Mouse (Mus musculus) liver, embryonic 16.5 days (tissue): ENCODE measurements around the gene Eri3. TPM values are rescaled to one million over a fixed set of nuclear protein-coding genes. Genes with fewer than 3 reads are reported as not detected.
A peak's percentile ranks its signal among the peaks of the same experiment; 100 is the strongest.

ENCODE experiments used
- ATAC-seq: fragments of 200-750 bp; cut with Nextera tagmentation; 2 replicates; pipeline ENCODE4 v1.8.0; 2017; ENCODE audit warnings: low read depth, mild to moderate bottlenecking, moderate number of reproducible peaks, moderate library complexity
- H3K27ac ChIP-seq: fragments of 300-500 bp; sonication (generic); 2 replicates; pipeline ENCODE4 v1.5.1; 2014; ENCODE audit warnings: mild to moderate bottlenecking, low read length
- H3K27me3 ChIP-seq: fragments of 300-500 bp; sonication (generic); 2 replicates; pipeline ENCODE4 v1.6.1; 2014; ENCODE audit warnings: low read depth, low read length, mixed read lengths; ENCODE audit not compliant: control insufficient read depth, insufficient read depth
- H3K36me3 ChIP-seq: fragments of 300-500 bp; sonication (generic); 2 replicates; pipeline ENCODE4 v1.6.1; 2014; ENCODE audit warnings: mild to moderate bottlenecking; ENCODE audit not compliant: control insufficient read depth, insufficient read depth
- H3K4me1 ChIP-seq: fragments of 300-500 bp; sonication (generic); 2 replicates; pipeline ENCODE4 v1.6.1; 2014; ENCODE audit warnings: low read depth, low read length, mixed read lengths; ENCODE audit not compliant: control insufficient read depth
- H3K4me2 ChIP-seq: fragments of 300-500 bp; sonication (generic); 2 replicates; pipeline ENCODE4 v1.6.1; 2014; ENCODE audit warnings: low read depth, low read length, mixed read lengths
- H3K4me3 ChIP-seq: fragments of 300-500 bp; sonication (generic); 2 replicates; pipeline ENCODE4 v1.5.1; 2014; ENCODE audit warnings: low read depth, mild to moderate bottlenecking, low read length
- H3K9ac ChIP-seq: fragments of 300-500 bp; sonication (generic); 2 replicates; pipeline ENCODE4 v1.6.1; 2014; ENCODE audit warnings: low read depth, low read length
- H3K9me3 ChIP-seq: fragments of 300-500 bp; sonication (generic); replicated peaks from 2 replicates; pipeline ENCODE4 v1.6.1; 2016; ENCODE audit warnings: low read length; ENCODE audit not compliant: control insufficient read depth
- WGBS: fragments of 180-500 bp; shearing (Covaris S2); extraction: QIAGEN DNeasy Blood & Tissue Kit; methylation state at CpG from one replicate; pipeline ENCODE4 v1.1.7; 2014; ENCODE audit not compliant: insufficient replicate concordance; 5-methylcytosine and 5-hydroxymethylcytosine counted together
- polyA plus RNA-seq: library from polyadenylated mRNA; unstranded; fragments of >200 nt; fragmentation: Nextera tagmentation; extraction: Ambion mirVana; gene quantifications from 2 replicates; pipeline ENCODE4 v1.2.1, GENCODE M21; 2015

Eri3 gene
- polyA plus RNA-seq, 1 experiment from 2014 or later: 26.8 TPM

- H3K4me2 ChIP-seq: no peak overlapping the region
- no peak for ATAC-seq
- 83% methylated on average over 9 of the region's 9 CpGs for WGBS
- H3K9me3 ChIP-seq: no peaks in the 10 kb centered on the region
- H3K36me3 ChIP-seq: no peaks in the 10 kb centered on the region; the same call in 1 of the 2 replicates
- H3K27ac ChIP-seq: no peak overlapping the region
- H3K4me1 ChIP-seq: peaks cover 27% of the 10 kb centered on the region
- H3K4me3 ChIP-seq: no peak overlapping the region
- H3K9ac ChIP-seq: no peak overlapping the region
- H3K27me3 ChIP-seq: no peaks in the 10 kb centered on the region
Measured at GRCm38 (mm10) chr4:117608265-117608664, 58.1 kb downstream of the Eri3 start.

DNA sequence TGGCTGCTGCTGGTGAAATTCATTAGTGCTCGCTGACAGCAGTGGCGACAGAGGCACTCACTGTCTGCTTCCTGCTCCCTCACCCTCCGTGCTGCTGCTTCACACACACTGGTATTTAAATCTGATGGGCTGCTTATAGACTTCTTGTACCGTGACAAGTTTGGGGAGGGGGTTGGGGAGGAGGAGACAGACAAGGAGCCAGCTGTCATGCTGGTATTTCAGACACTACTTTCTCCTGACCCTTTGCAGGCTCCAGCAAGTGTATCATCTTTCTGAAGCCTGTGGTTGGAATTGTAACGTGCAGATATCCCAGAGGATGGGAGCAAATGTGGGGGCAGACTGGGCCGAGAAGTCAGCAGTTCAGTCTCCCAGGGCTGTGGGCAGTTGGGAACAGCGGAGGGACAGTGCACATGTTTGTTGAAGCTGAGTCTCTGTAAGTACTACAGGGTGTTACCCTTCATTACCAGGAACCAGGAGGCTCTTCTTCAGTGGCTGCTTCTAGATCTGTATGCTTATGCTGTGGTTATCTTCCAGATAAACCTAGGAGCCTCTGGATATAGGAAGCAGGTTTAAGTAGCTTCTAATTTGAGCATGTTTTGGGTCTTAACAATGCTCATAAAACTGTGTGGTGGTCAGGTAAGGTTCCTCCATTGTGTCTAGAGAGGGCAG, 59.3 kb downstream of the Eri3 start:
- Histone ChIP-seq H3K9me3 (no peaks in the 10 kb centered on the region), H3K4me2 (no peak overlapping the region), H3K4me1 (peaks cover 27% of the 10 kb centered on the region), H3K36me3 (no peaks in the 10 kb centered on the region; the same call in 1 of the 2 replicates), H3K4me3 (no peak overlapping the region), H3K9ac (no peak overlapping the region), H3K27ac (no peak overlapping the region), H3K27me3 (no peaks in the 10 kb centered on the region)
- no peak for ATAC-seq
- 63% methylated on average over 7 of the region's 7 CpGs for WGBS

DNA sequence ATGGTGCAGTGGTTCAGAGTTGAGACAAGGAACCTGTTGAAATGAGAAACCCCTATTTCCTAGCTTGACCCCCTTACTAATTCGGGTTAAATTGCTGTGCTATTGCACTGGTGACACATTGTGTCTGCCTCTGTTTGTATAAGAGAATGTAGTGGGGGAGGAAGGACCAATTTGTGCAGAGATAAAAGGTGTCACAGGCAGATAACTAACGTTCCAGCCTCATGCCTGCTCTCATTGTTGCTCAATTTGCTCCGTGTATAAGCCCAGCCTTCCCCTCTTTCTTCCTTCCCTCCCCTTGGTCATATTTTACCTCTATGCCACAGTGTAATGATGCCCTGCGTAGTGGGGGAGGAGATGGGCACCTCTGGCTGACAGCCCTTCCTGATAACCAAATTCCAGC, 61.2 kb downstream of the Eri3 start:
- H3K4me1 ChIP-seq: peaks cover 24% of the 10 kb centered on the region

GRCm38 (mm10) chr4:117611814-117612213, 61.6 kb downstream of the Eri3 start:
- H3K9ac ChIP-seq: no peak overlapping the region
- H3K27me3 ChIP-seq: no peaks in the 10 kb centered on the region
- no peaks in the 10 kb centered on the region for H3K9me3 ChIP-seq
- H3K36me3 ChIP-seq: no peaks in the 10 kb centered on the region; the same call in 1 of the 2 replicates
- peaks cover 24% of the 10 kb centered on the region for H3K4me1 ChIP-seq
- no peak overlapping the region for H3K4me3 ChIP-seq
- WGBS: 25% methylated on average over 2 of the region's 2 CpGs
- H3K27ac ChIP-seq: peak overlapping the region; percentile 21; the same call in 1 of the 2 replicates
- ATAC-seq: peak; percentile 42
- 0 out of 2 replicates have a peak overlapping the region, but pooled peaks have one; percentile 10 for H3K4me2 ChIP-seq

More for the DNA sequence above, 61.2 kb downstream of the Eri3 start:
- 16% methylated on average over 4 of the region's 4 CpGs for WGBS
- H3K36me3 ChIP-seq: no peaks in the 10 kb centered on the region; the same call in 1 of the 2 replicates
- no peak overlapping the region for H3K9ac ChIP-seq
- no peaks in the 10 kb centered on the region for H3K9me3 ChIP-seq
- peak; percentile 72 for ATAC-seq
- H3K4me2 ChIP-seq: 0 out of 2 replicates have a peak overlapping the region, but pooled peaks have one; percentile 10
- no peaks in the 10 kb centered on the region for H3K27me3 ChIP-seq
- H3K27ac ChIP-seq: peak overlapping the region; percentile 21; the same call in 1 of the 2 replicates
- no peak overlapping the region for H3K4me3 ChIP-seq

GRCm38 (mm10) chr4:117612713-117613112, 62.5 kb downstream of the Eri3 start:
- peak; percentile 48 for ATAC-seq
- Histone ChIP-seq H3K4me1 (peaks cover 24% of the 10 kb centered on the region), H3K4me2 (no peak overlapping the region), H3K4me3 (no peak overlapping the region), H3K27me3 (no peaks in the 10 kb centered on the region), H3K36me3 (no peaks in the 10 kb centered on the region; the same call in 1 of the 2 replicates), H3K27ac (no peak overlapping the region), H3K9ac (no peak overlapping the region), H3K9me3 (no peaks in the 10 kb centered on the region)
- 63% methylated on average over 5 of the region's 5 CpGs for WGBS

DNA sequence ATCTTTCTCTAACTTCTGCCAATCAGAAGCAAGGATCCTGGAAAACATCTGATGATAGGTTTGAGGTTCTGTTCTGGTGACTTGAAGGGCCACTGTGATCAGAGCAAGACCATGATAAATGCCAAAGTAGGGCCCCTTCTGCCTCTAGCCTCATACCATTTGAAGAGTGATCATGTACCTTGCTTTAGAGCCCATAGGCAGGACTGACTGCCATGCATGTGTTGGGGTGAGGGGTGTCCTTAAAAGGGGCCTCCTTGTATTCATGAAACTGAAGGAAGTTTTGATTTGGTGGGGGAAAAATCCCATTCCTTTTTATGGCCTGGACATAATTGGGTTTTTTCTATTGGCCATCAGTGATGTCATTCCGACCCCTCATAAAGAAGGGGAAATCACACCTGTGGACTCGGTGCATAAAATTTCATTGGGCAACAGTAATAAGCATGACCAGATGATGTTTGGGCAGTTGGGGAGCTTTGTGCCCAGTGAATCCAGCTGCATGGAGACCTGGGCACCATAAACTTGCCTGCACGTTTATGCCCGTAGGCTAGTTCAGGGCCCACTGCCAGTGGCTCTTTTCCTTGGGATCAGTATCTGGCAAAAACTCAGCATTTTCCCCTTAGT, 63.1 kb downstream of the Eri3 start:
- no peaks in the 10 kb centered on the region for H3K9me3 ChIP-seq
- WGBS: 77% methylated on average over 4 of the region's 4 CpGs

GRCm38 (mm10) chr4:117616600-117616999, 66.4 kb downstream of the Eri3 start:
- no peaks in the 10 kb centered on the region for H3K9me3 ChIP-seq
- no peaks in the 10 kb centered on the region for H3K27me3 ChIP-seq
- H3K27ac ChIP-seq: no peak overlapping the region
- H3K4me2 ChIP-seq: no peak overlapping the region
- WGBS: 76% methylated on average over 4 of the region's 4 CpGs
- peaks cover 9% of the 10 kb centered on the region for H3K4me1 ChIP-seq
- ATAC-seq: no peak
- H3K36me3 ChIP-seq: no peaks in the 10 kb centered on the region
- H3K4me3 ChIP-seq: no peak overlapping the region
- no peak overlapping the region for H3K9ac ChIP-seq

More for the DNA sequence above, 63.1 kb downstream of the Eri3 start:
- Histone ChIP-seq H3K4me3 (no peak overlapping the region), H3K27ac (no peak overlapping the region), H3K36me3 (no peaks in the 10 kb centered on the region; the same call in 1 of the 2 replicates), H3K27me3 (no peaks in the 10 kb centered on the region), H3K4me1 (peaks cover 24% of the 10 kb centered on the region), H3K9ac (no peak overlapping the region), H3K4me2 (no peak overlapping the region)
- no peak for ATAC-seq

DNA sequence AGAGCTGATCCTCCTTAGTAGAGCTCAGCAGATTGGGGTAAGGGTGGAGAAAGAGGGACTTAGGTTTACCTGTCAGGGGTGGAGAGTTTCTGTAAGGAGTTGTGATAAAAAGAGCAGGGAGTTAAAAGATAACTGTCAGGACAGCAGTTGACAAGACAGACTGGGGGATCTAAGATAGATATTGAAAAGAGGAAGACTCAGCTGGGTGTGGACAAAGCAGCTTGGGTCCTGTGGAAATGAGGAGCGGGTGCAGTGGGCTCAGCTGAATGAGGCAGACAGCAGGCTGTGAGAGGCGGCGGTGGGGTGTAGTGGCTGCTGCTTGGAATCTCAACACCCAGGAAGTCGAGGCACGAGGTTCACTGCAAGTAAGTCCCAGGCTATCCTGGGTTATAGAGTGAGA, 72.1 kb downstream of the Eri3 start:
- 65% methylated on average over 5 of the region's 5 CpGs for WGBS
- H3K4me2 ChIP-seq: no peak overlapping the region
- H3K27me3 ChIP-seq: no peaks in the 10 kb centered on the region
- no peaks in the 10 kb centered on the region for H3K36me3 ChIP-seq
- no peak overlapping the region for H3K9ac ChIP-seq
- H3K27ac ChIP-seq: no peak overlapping the region
- H3K4me1 ChIP-seq: no peaks in the 10 kb centered on the region; the same call in 1 of the 2 replicates
- no peak overlapping the region for H3K4me3 ChIP-seq
- no peaks in the 10 kb centered on the region for H3K9me3 ChIP-seq
- ATAC-seq: no peak

- ATAC-seq: no peak
- 73% methylated on average over 2 of the region's 2 CpGs for WGBS
- Histone ChIP-seq H3K4me3 (no peak overlapping the region), H3K27ac (no peak overlapping the region), H3K9ac (no peak overlapping the region), H3K4me2 (no peak overlapping the region), H3K4me1 (no peaks in the 10 kb centered on the region; the same call in 1 of the 2 replicates), H3K27me3 (no peaks in the 10 kb centered on the region), H3K9me3 (no peaks in the 10 kb centered on the region), H3K36me3 (no peaks in the 10 kb centered on the region)
Measured at GRCm38 (mm10) chr4:117623025-117623424, 72.9 kb downstream of the Eri3 start.
